Mouse (Mus musculus) thymus, adult 2 months (tissue): ENCODE data around the gene Nptxr. TPM values are rescaled to one million over a fixed set of nuclear protein-coding genes. Genes with fewer than 3 reads are reported as not detected.
A peak's percentile ranks its signal among the peaks of the same experiment; 100 is the strongest.

Experiments
- DNase-seq: peaks from one replicate; pipeline ENCODE4 v3.0.0; 2021
- H3K27ac ChIP-seq: fragments of 200-500 bp; 2 replicates; pipeline ENCODE4 v1.5.1; 2012; ENCODE audit warnings: low read length, control low read depth; ENCODE audit not compliant: control insufficient read depth, insufficient read depth
- H3K27me3 ChIP-seq: fragments of 200-500 bp; 2 replicates; pipeline ENCODE4 v1.6.1; 2012; ENCODE audit warnings: mild to moderate bottlenecking, low read length, moderate library complexity, mixed read lengths; ENCODE audit not compliant: control insufficient read depth, insufficient read depth
- H3K36me3 ChIP-seq: fragments of 200-500 bp; 2 replicates; pipeline ENCODE4 v1.6.1; 2012; ENCODE audit warnings: mild to moderate bottlenecking, low read length, moderate library complexity; ENCODE audit not compliant: control insufficient read depth, insufficient read depth
- H3K4me1 ChIP-seq: fragments of 200-500 bp; replicated peaks from 2 replicates; pipeline ENCODE4 v1.6.1; 2012; ENCODE audit warnings: low read length; ENCODE audit not compliant: control insufficient read depth, insufficient read depth
- H3K4me3 ChIP-seq: fragments of 200-500 bp; 2 replicates; pipeline ENCODE4 v1.5.1; 2012; ENCODE audit warnings: mild to moderate bottlenecking, low read length, control low read depth, moderate library complexity; ENCODE audit not compliant: control insufficient read depth, insufficient read depth
- CTCF ChIP-seq: fragments of 200-500 bp; IDR thresholded peaks from 2 replicates; pipeline ENCODE4 v1.5.1; 2012; ENCODE audit warnings: mild to moderate bottlenecking, control low read depth, low read length, moderate library complexity, borderline replicate concordance; ENCODE audit not compliant: control insufficient read depth, poor library complexity, insufficient read depth; ENCODE audit errors: extremely low read depth
- POLR2A ChIP-seq: fragments of 200-500 bp; IDR thresholded peaks from 2 replicates; pipeline ENCODE4 v1.6.1; 2012; ENCODE audit warnings: mild to moderate bottlenecking, low read length, control low read depth, moderate library complexity; ENCODE audit not compliant: control insufficient read depth, poor library complexity, insufficient read depth; ENCODE audit errors: extremely low read depth
- WGBS: fragments of 180-500 bp; shearing (Covaris S2); methylation state at CpG from one replicate; pipeline ENCODE4 v1.1.7; 2018; 5-methylcytosine and 5-hydroxymethylcytosine counted together
- polyA plus RNA-seq: library from polyadenylated mRNA; depleted of rRNA; stranded (reverse); fragments of >200 nt; gene quantifications from 2 replicates; pipeline ENCODE4 v1.2.3, GENCODE M21; 2012; rRNA removed

Gene Nptxr
- 1.2 and 1.4 TPM in 2 replicates for polyA plus RNA-seq

DNA sequence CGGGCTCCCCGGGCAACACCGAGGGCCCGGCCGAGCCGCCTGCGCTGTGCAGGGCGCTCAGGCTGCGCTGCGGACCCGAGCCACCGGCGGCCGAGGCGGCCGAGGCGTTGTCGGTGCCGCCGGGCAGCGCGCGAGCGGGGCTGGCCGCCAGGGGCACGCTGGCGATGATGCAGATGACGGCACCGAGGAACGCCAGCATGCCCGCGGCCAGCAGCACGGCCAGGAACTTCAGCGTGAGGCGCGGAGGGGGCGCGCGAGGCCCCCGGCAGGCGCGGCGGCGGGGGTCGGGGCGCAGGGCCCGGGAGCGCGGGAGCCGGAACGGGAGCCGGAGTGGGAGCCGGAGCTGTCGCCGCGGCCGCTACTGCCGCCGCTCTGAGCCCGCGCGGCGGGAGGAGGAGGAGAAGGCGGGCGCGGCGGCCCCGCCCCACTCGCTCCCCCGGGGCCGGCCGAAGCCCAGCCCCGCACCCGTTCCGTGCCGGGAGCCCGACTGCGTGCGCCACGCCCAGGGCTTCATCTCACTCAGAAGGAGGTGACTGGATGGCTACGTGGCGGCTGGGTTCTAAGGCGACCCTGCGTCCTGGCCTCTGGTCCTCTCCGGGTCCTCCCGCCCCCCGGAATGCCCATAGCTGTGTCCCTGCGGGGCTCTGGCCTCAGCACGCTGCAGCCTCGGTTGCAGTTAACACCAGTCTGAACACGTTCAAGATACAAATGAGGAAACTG lies at the start of gene Nptxr:
Gene Nptxr, minus strand, starts transcription at position 415 of the 720 bp plus-strand sequence.
- WGBS, result under 1% methylated on average over 89 of the region's 91 CpGs
- TF ChIP-seq CTCF (no peak), POLR2A (no peak)
- Histone ChIP-seq H3K4me1 (peaks cover 8% of the 10 kb centered on the region; the same call in 1 of the 2 replicates), H3K36me3 (no peaks in the 10 kb centered on the region), H3K27me3 (peaks cover 23% of the 10 kb centered on the region), H3K4me3 (peak within 1 kb of the TSS; percentile 3), H3K27ac (no peak within 1 kb of the TSS)
- no peak for DNase-seq

DNA sequence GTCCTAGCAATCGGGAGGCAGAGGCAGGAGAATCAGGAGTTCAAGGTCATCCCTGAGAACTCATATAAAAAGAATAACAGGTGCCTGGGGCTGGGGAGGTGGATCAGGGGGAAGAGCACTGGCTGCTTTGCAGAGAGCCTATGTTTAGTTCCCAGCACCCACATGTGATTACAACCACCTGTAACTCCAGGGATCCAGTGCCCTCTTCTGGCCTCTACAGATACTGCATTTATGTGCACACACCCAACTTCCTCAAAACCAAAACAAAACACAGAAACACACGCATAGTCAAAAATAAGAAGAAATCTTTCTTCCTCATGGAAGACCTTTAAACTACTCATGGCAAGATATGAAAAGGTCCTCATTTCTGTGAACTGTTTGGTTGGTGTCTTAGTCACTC lies 45.6 kb upstream of the Nptxr start:
- no peaks in the 10 kb centered on the region for H3K36me3 ChIP-seq
- no peak overlapping the region for H3K4me3 ChIP-seq
- no peak overlapping the region for H3K27ac ChIP-seq
- no peak for DNase-seq
- no peaks in the 10 kb centered on the region for H3K4me1 ChIP-seq
- TF ChIP-seq CTCF (no peak), POLR2A (no peak)
- H3K27me3 ChIP-seq, result no peaks in the 10 kb centered on the region
- 84% methylated on average over 2 of the region's 2 CpGs for WGBS

GRCm38 (mm10) chr15:79847100-79847499 lies 42.5 kb upstream of the Nptxr start:
- no peak for DNase-seq
- no peak overlapping the region for H3K27ac ChIP-seq

GRCm38 (mm10) chr15:79845986-79846385 lies 41.4 kb upstream of the Nptxr start:
- 95% methylated on average over 4 of the region's 4 CpGs for WGBS
- DNase-seq, result no peak
- H3K27me3 ChIP-seq, result no peaks in the 10 kb centered on the region
- no peak overlapping the region for H3K4me3 ChIP-seq
- H3K27ac ChIP-seq, result no peak overlapping the region
- TF ChIP-seq POLR2A (no peak), CTCF (no peak)
- no peaks in the 10 kb centered on the region for H3K36me3 ChIP-seq
- no peaks in the 10 kb centered on the region for H3K4me1 ChIP-seq

More at GRCm38 (mm10) chr15:79847100-79847499, 42.5 kb upstream of the Nptxr start:
- WGBS, result 69% methylated on average over 5 of the region's 5 CpGs
- no peaks in the 10 kb centered on the region for H3K36me3 ChIP-seq
- TF ChIP-seq CTCF (no peak), POLR2A (no peak)
- no peak overlapping the region for H3K4me3 ChIP-seq
- no peaks in the 10 kb centered on the region for H3K4me1 ChIP-seq
- H3K27me3 ChIP-seq, result no peaks in the 10 kb centered on the region

DNA sequence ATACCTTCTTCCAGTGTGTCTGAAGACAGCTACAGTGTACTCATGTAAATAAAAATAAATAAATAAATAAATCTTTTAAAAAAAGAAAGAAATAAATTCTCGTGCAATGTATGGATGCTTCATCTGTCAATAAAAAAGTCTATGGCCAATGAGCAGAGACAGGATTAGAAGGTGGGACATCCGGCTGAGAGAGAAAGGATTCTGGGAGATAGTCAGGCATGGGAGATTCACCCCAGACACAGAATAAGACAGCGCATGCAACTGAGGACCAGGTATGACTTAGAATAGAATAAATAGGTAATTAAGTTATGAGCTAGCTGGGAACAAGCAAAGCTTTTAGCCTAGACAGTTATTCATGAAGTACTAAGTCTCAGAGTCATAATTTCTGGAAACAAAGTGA lies 38.4 kb upstream of the Nptxr start:
- no peak overlapping the region for H3K4me3 ChIP-seq
- DNase-seq, result no peak
- H3K4me1 ChIP-seq, result no peaks in the 10 kb centered on the region
- H3K27ac ChIP-seq, result no peak overlapping the region
- H3K36me3 ChIP-seq, result no peaks in the 10 kb centered on the region
- WGBS, result 97% methylated on average over 3 of the region's 3 CpGs
- H3K27me3 ChIP-seq, result no peaks in the 10 kb centered on the region
- TF ChIP-seq POLR2A (no peak), CTCF (no peak)

GRCm38 (mm10) chr15:79840281-79840680 lies 35.7 kb upstream of the Nptxr start:
- H3K4me3 ChIP-seq, result no peak overlapping the region
- TF ChIP-seq CTCF (no peak), POLR2A (no peak)

GRCm38 (mm10) chr15:79834881-79835260 lies 30.3 kb upstream of the Nptxr start:
- 69% methylated on average over 9 of the region's 9 CpGs for WGBS
- Histone ChIP-seq H3K36me3 (no peaks in the 10 kb centered on the region), H3K4me3 (no peak overlapping the region), H3K4me1 (peaks cover 19% of the 10 kb centered on the region), H3K27me3 (no peaks in the 10 kb centered on the region), H3K27ac (no peak overlapping the region)
- DNase-seq, result no peak
- TF ChIP-seq CTCF (no peak), POLR2A (no peak)

More at GRCm38 (mm10) chr15:79840281-79840680, 35.7 kb upstream of the Nptxr start:
- no peak for DNase-seq
- 39% methylated on average over 2 of the region's 2 CpGs for WGBS
- Histone ChIP-seq H3K27me3 (no peaks in the 10 kb centered on the region), H3K27ac (no peak overlapping the region), H3K4me1 (no peaks in the 10 kb centered on the region), H3K36me3 (no peaks in the 10 kb centered on the region)
